In the genomic region with DNA sequence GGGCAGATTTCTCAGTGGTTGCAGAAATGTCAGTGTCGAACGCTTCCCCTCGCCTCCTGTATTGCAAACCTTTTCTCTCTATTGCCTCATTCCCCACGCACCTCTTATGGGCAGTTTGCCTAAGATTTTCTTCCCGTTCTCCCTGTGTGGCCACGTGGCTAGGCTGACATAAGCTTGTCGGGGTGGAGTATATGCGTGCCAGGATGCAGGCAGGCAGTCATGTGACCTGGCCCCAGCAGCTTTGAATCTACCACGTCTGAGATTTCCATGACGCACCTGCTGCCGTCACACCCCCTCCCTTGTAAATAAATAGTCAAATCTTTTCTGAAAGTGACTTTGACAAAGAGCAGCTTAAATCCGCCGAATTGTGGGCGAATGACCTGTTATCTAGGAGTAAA, we compare ENCODE assay signal across 8 mouse cellular contexts.
DNase-seq lines count a peak whose midpoint lies in the region; ATAC-seq and TF ChIP-seq lines count a peak whose summit lies in the region.

No protein-coding gene starts in this region.

- H3K9me3 ChIP-seq in embryonic facial prominence, embryonic 13.5 days, result no peaks in the 10 kb centered on the region
- H3K9me3 ChIP-seq in heart, embryonic 13.5 days, result no peaks in the 10 kb centered on the region
- no peaks in the 10 kb centered on the region for H3K9me3 ChIP-seq in kidney, embryonic 16.5 days (ENCODE audit: low read length)
- no peaks in the 10 kb centered on the region for H3K9me3 ChIP-seq in liver, embryonic 12.5 days (replicated peaks)
- no peaks in the 10 kb centered on the region for H3K9me3 ChIP-seq in stomach, embryonic 14.5 days (ENCODE audit: control insufficient read depth, low read depth, low read length)

- peak overlapping the region; percentile 66 for H3K4me2 ChIP-seq in embryonic facial prominence, embryonic 13.5 days
- peak overlapping the region; percentile 73 for H3K4me2 ChIP-seq in heart, embryonic 13.5 days
- H3K4me2 ChIP-seq in kidney, embryonic 16.5 days (replicated peaks; ENCODE audit: low read depth, low read length), result peak overlapping the region; percentile 70
- H3K4me2 ChIP-seq in liver, embryonic 12.5 days, result peak overlapping the region; percentile 49
- peak overlapping the region; percentile 53 for H3K4me2 ChIP-seq in myocyte (ENCODE audit: low read depth)
- H3K4me2 ChIP-seq in stomach, embryonic 14.5 days (replicated peaks; ENCODE audit: low read depth, low read length), result peak overlapping the region; percentile 37

- H3K27ac ChIP-seq in embryonic facial prominence, embryonic 13.5 days, result no peak overlapping the region
- H3K27ac ChIP-seq in heart, embryonic 13.5 days (replicated peaks), result peak overlapping the region; percentile 93
- 0 out of 2 replicates have a peak overlapping the region, but pooled peaks have one; percentile 38 for H3K27ac ChIP-seq in kidney, embryonic 16.5 days (ENCODE audit: low read length)
- H3K27ac ChIP-seq in liver, embryonic 12.5 days, result no peak overlapping the region
- H3K27ac ChIP-seq in stomach, embryonic 14.5 days (ENCODE audit: low read length), result no peak overlapping the region

- no peaks in the 10 kb centered on the region for H3K79me2 ChIP-seq in myocyte (ENCODE audit: control insufficient read depth, insufficient read depth)

- DNase-seq in urinary bladder, adult 18-20 months (ENCODE audit: low spot score in 2 of 2), result peak; percentile 50 to 66
- no peak for DNase-seq in urinary bladder, postnatal 10 days (ENCODE audit: low spot score)

- H3K27me3 ChIP-seq in embryonic facial prominence, embryonic 13.5 days, result no peaks in the 10 kb centered on the region
- H3K27me3 ChIP-seq in heart, embryonic 13.5 days (replicated peaks), result no peaks in the 10 kb centered on the region
- H3K27me3 ChIP-seq in kidney, embryonic 16.5 days (ENCODE audit: insufficient read depth, low read length), result no peaks in the 10 kb centered on the region
- H3K27me3 ChIP-seq in liver, embryonic 12.5 days (replicated peaks), result peaks cover 5% of the 10 kb centered on the region
- H3K27me3 ChIP-seq in myocyte (ENCODE audit: control insufficient read depth, insufficient read depth, insufficient read length), result no peaks in the 10 kb centered on the region
- H3K27me3 ChIP-seq in stomach, embryonic 14.5 days (ENCODE audit: control insufficient read depth, insufficient read depth, low read length), result no peaks in the 10 kb centered on the region

- whole genome bisulfite sequencing in embryonic facial prominence, embryonic 13.5 days, result 11% methylated on average over 14 of the region's 14 CpGs
- 5% methylated on average over 14 of the region's 14 CpGs for WGBS in heart, embryonic 13.5 days
- WGBS in kidney, embryonic 16.5 days, result 5% methylated on average over 14 of the region's 14 CpGs
- 7% methylated on average over 14 of the region's 14 CpGs for WGBS in liver, embryonic 12.5 days (ENCODE audit: insufficient replicate concordance)
- WGBS in stomach, embryonic 14.5 days, result 5% methylated on average over 14 of the region's 14 CpGs

- no peaks in the 10 kb centered on the region for H3K36me3 ChIP-seq in embryonic facial prominence, embryonic 13.5 days
- H3K36me3 ChIP-seq in heart, embryonic 13.5 days, result no peaks in the 10 kb centered on the region
- H3K36me3 ChIP-seq in kidney, embryonic 16.5 days (ENCODE audit: insufficient read depth, low read length), result no peaks in the 10 kb centered on the region
- H3K36me3 ChIP-seq in liver, embryonic 12.5 days, result no peaks in the 10 kb centered on the region
- H3K36me3 ChIP-seq in myocyte (ENCODE audit: control insufficient read depth, insufficient read depth), result no peaks in the 10 kb centered on the region
- H3K36me3 ChIP-seq in stomach, embryonic 14.5 days (ENCODE audit: control insufficient read depth, insufficient read depth, low read length), result no peaks in the 10 kb centered on the region

- no peak overlapping the region for H3ac ChIP-seq in myocyte (ENCODE audit: control insufficient read depth, insufficient read length)

- peak; percentile 71; the same call in 1 of the 2 replicates for ATAC-seq in embryonic facial prominence, embryonic 13.5 days (ENCODE audit: insufficient number of reproducible peaks, insufficient read depth, low FRiP score, low TSS enrichment, low read depth)
- ATAC-seq in heart, embryonic 13.5 days (ENCODE audit: extremely low read depth, insufficient number of reproducible peaks, low FRiP score, low TSS enrichment), result peak; percentile 75; the same call in 1 of the 2 replicates
- peak; percentile 87; the same call in 1 of the 2 replicates for ATAC-seq in kidney, embryonic 16.5 days (ENCODE audit: low FRiP score, low TSS enrichment)
- 0 out of 2 replicates have a peak, but pooled peaks have one; percentile 37 for ATAC-seq in liver, embryonic 12.5 days
- peak; percentile 84 for ATAC-seq in stomach, embryonic 14.5 days (ENCODE audit: insufficient number of reproducible peaks, insufficient read depth, low FRiP score, low read depth)

- H3K4me1 ChIP-seq in embryonic facial prominence, embryonic 13.5 days, result peaks cover 15% of the 10 kb centered on the region; the same call in 1 of the 2 replicates
- H3K4me1 ChIP-seq in heart, embryonic 13.5 days, result peaks cover 19% of the 10 kb centered on the region
- H3K4me1 ChIP-seq in kidney, embryonic 16.5 days (ENCODE audit: insufficient read depth, low read length), result peaks cover 11% of the 10 kb centered on the region; the same call in 1 of the 2 replicates
- 0 out of 2 replicates have a peak, but pooled peaks cover 3% of the 10 kb centered on the region for H3K4me1 ChIP-seq in liver, embryonic 12.5 days
- 0 out of 2 replicates have a peak, but pooled peaks cover 5% of the 10 kb centered on the region for H3K4me1 ChIP-seq in stomach, embryonic 14.5 days (ENCODE audit: control insufficient read depth, insufficient read depth, low read length)

- peak overlapping the region; percentile 44; the same call in 1 of the 2 replicates for H3K9ac ChIP-seq in embryonic facial prominence, embryonic 13.5 days
- H3K9ac ChIP-seq in heart, embryonic 13.5 days, result peak overlapping the region; percentile 81
- peak overlapping the region; percentile 68 for H3K9ac ChIP-seq in kidney, embryonic 16.5 days (replicated peaks; ENCODE audit: low read length)
- H3K9ac ChIP-seq in liver, embryonic 12.5 days, result no peak overlapping the region
- no peak overlapping the region for H3K9ac ChIP-seq in stomach, embryonic 14.5 days (replicated peaks; ENCODE audit: low read depth, low read length)

- H3K4me3 ChIP-seq in embryonic facial prominence, embryonic 13.5 days, result peak overlapping the region; percentile 31
- H3K4me3 ChIP-seq in heart, embryonic 13.5 days, result peak overlapping the region; percentile 51
- H3K4me3 ChIP-seq in kidney, embryonic 16.5 days (ENCODE audit: low read length), result peak overlapping the region; percentile 45
- H3K4me3 ChIP-seq in liver, embryonic 12.5 days, result peak overlapping the region; percentile 12
- H3K4me3 ChIP-seq in myocyte, result no peak overlapping the region
- H3K4me3 ChIP-seq in stomach, embryonic 14.5 days (ENCODE audit: low read depth, low read length), result peak overlapping the region; percentile 20

- TF ChIP-seq POLR2A in myocyte (IDR thresholded peaks at IDR 0.05; ENCODE audit: insufficient read length, low read depth), result no peak

TF ChIP-seq in myocyte, 11 proteins besides CTCF, POLR2A, EP300 and RAD21:
- TF ChIP-seq MYOG (IDR thresholded peaks at IDR 0.05; ENCODE audit: control insufficient read depth in 1 of 3, insufficient read depth in 1 of 3, insufficient read length in 2 of 3, low read depth in 2 of 3) (no peak), USF1 (IDR thresholded peaks at IDR 0.05; ENCODE audit: low read depth) (peak; percentile 56), E2F4 (IDR thresholded peaks at IDR 0.05; ENCODE audit: insufficient read depth) (no peak), CEBPB (IDR thresholded peaks at IDR 0.05; ENCODE audit: insufficient read depth, poor library complexity, severe bottlenecking) (peak; percentile 90; the same call in 1 of the 2 replicates), POLR2AphosphoS2 (IDR thresholded peaks at IDR 0.05; ENCODE audit: insufficient read length, low read depth) (no peak), MYOD1 (IDR thresholded peaks at IDR 0.05; ENCODE audit: control insufficient read depth in 1 of 3, insufficient read length in 2 of 3, low read depth in 2 of 3) (no peak)

Comparison
In these comparisons a context has a peak if more than half of its experiments do, and no peak if none do; other contexts are left out.
1. ATAC-seq: peak in every context shown above with its lines; median percentile 87 in kidney, embryonic 16.5 days; 84 in stomach, embryonic 14.5 days; 75 in heart, embryonic 13.5 days; 71 in embryonic facial prominence, embryonic 13.5 days; 37 in liver, embryonic 12.5 days.
2. H3K27ac ChIP-seq: peak in heart, embryonic 13.5 days (single experiment) and kidney, embryonic 16.5 days (single experiment); none in embryonic facial prominence, embryonic 13.5 days (single experiment), liver, embryonic 12.5 days (single experiment) and stomach, embryonic 14.5 days (single experiment).
3. H3K9ac ChIP-seq: peak in embryonic facial prominence, embryonic 13.5 days (single experiment), heart, embryonic 13.5 days (single experiment) and kidney, embryonic 16.5 days (single experiment); none in liver, embryonic 12.5 days (single experiment) and stomach, embryonic 14.5 days (single experiment).
4. Peak in every context shown above with its lines, with median percentiles within 50 percentile points of each other: H3K4me2 ChIP-seq.